8 mouse cellular contexts compared by ENCODE assay signal in genomic region chr13:101692239-101692784, GRCm38 (mm10).
DNase-seq lines count a peak whose midpoint lies in the region; ATAC-seq and TF ChIP-seq lines count a peak whose summit lies in the region.

No protein-coding gene starts in this region.

- H3K27ac ChIP-seq in embryonic facial prominence, embryonic 12.5 days: peak overlapping the region; percentile 17; the same call in 1 of the 2 replicates
- H3K27ac ChIP-seq in liver, embryonic 14.5 days: peak overlapping the region; percentile 93

- H3K36me3 ChIP-seq in embryonic facial prominence, embryonic 12.5 days: peaks cover 22% of the 10 kb centered on the region
- H3K36me3 ChIP-seq in liver, embryonic 14.5 days (replicated peaks; ENCODE audit: control insufficient read depth, insufficient read depth, low read depth): peaks cover 27% of the 10 kb centered on the region

- peak; percentile 32 for DNase-seq in thymus, postnatal 4 days
- no peak for DNase-seq in thymus, postnatal 25 days
- DNase-seq in heart, postnatal 10 days: peak; percentile 45 to 48
- peak; percentile 66 to 82 for DNase-seq in layer of hippocampus, adult 18-20 months (ENCODE audit: low spot score in 2 of 2)
- peak; percentile 75 to 84 (median 81) for DNase-seq in liver, embryonic 14.5 days (ENCODE audit: low read depth in 3 of 3, low spot score in 3 of 3)
- DNase-seq in right cerebral cortex, postnatal 10 days (ENCODE audit: low spot score in 2 of 2): peak; percentile 85 to 92
- no peak for DNase-seq in gastrocnemius, postnatal 14 days

- peak; percentile 84 for TF ChIP-seq EP300 in liver, embryonic 14.5 days (IDR thresholded peaks at IDR 0.05; ENCODE audit: low read depth)

- peak overlapping the region; percentile 23 for H3K4me3 ChIP-seq in embryonic facial prominence, embryonic 12.5 days
- H3K4me3 ChIP-seq in liver, embryonic 14.5 days (ENCODE audit: insufficient read depth in 1 of 2, low read depth in 2 of 2, low read length in 2 of 2): peak overlapping the region; percentile 84 to 85

- ATAC-seq in embryonic facial prominence, embryonic 12.5 days (ENCODE audit: insufficient number of reproducible peaks, insufficient read depth, low FRiP score, low TSS enrichment): no peak
- peak; percentile 74 for ATAC-seq in liver, embryonic 14.5 days (ENCODE audit: insufficient read depth)

- H3K9ac ChIP-seq in embryonic facial prominence, embryonic 12.5 days: no peak overlapping the region
- peak overlapping the region; percentile 93 for H3K9ac ChIP-seq in liver, embryonic 14.5 days (replicated peaks)

- TF ChIP-seq CTCF in liver, embryonic 14.5 days (IDR thresholded peaks at IDR 0.05; ENCODE audit: low read depth): no peak

- H3K9me3 ChIP-seq in embryonic facial prominence, embryonic 12.5 days: no peaks in the 10 kb centered on the region
- no peaks in the 10 kb centered on the region for H3K9me3 ChIP-seq in liver, embryonic 14.5 days (ENCODE audit: control insufficient read depth, low read length)

- H3K27me3 ChIP-seq in embryonic facial prominence, embryonic 12.5 days: no peaks in the 10 kb centered on the region
- H3K27me3 ChIP-seq in liver, embryonic 14.5 days (ENCODE audit: control insufficient read depth, insufficient read depth, low read length): no peaks in the 10 kb centered on the region

- 34% methylated on average over 17 of the region's 17 CpGs for WGBS in embryonic facial prominence, embryonic 12.5 days
- 38% methylated on average over 17 of the region's 17 CpGs for WGBS in liver, embryonic 14.5 days (ENCODE audit: insufficient replicate concordance)

- intact Hi-C loops in heart, postnatal 10 days (cut with DNase I): loop anchor here (5.0 to 10.0 kb wide), 2 partner anchors 375 to 458 kb away; no protein-coding TSS in a partner anchor
- intact Hi-C loops in gastrocnemius, postnatal 14 days (cut with DNase I; ENCODE audit: low total_unique reads): no loop called here

- H3K4me1 ChIP-seq in embryonic facial prominence, embryonic 12.5 days: peaks cover 29% of the 10 kb centered on the region
- H3K4me1 ChIP-seq in liver, embryonic 14.5 days (replicated peaks; ENCODE audit: control insufficient read depth in 2 of 2, insufficient read depth in 2 of 2, low read length in 1 of 2): peaks cover 28 to 38% of the 10 kb centered on the region in 2 experiments

- H3K4me2 ChIP-seq in embryonic facial prominence, embryonic 12.5 days (replicated peaks): peak overlapping the region; percentile 87
- H3K4me2 ChIP-seq in liver, embryonic 14.5 days (ENCODE audit: low read depth): peak overlapping the region; percentile 92

Comparison
In these comparisons a context has a peak if more than half of its experiments do, and no peak if none do; other contexts are left out.
1. DNase-seq: peak in thymus, postnatal 4 days (single experiment), heart, postnatal 10 days (2 of 2), layer of hippocampus, adult 18-20 months (2 of 2), liver, embryonic 14.5 days (3 of 3) and right cerebral cortex, postnatal 10 days (2 of 2); none in thymus, postnatal 25 days (single experiment) and gastrocnemius, postnatal 14 days (single experiment).